Mouse (Mus musculus) ES-E14 (cell line): ENCODE measurements at regions not wholly inside any gene's neighbourhood (a gene's known extent, or its start where the extent isn't known, plus 50 kb on each side); places are given as distances from the start of the nearest gene placed in this dataset.

Experiments used
- DNase-seq: peaks from one replicate; pipeline ENCODE4 v3.0.0-alpha.2; 2013; ENCODE audit warnings: low read depth, low spot score
- H3K27ac ChIP-seq: 2 replicates; pipeline ENCODE4 v1.5.1; 2012; ENCODE audit warnings: low read depth, mild to moderate bottlenecking, low read length, moderate library complexity, mixed read lengths; ENCODE audit not compliant: poor library complexity, insufficient read depth, severe bottlenecking
- H3K36me3 ChIP-seq: 2 replicates; pipeline ENCODE4 v1.6.1; 2012; ENCODE audit warnings: mild to moderate bottlenecking, low read length, moderate library complexity, mixed read lengths; ENCODE audit not compliant: control insufficient read depth, poor library complexity, insufficient read depth, severe bottlenecking
- H3K4me1 ChIP-seq, 2 experiments: fragments of 150-350 bp in 1 of 2; sonication (generic) in 1 of 2; 2 replicates each; pipeline ENCODE4 v1.6.1; 2012; ENCODE audit warnings: low read length in 2 of 2, mild to moderate bottlenecking in 1 of 2, mixed read lengths in 1 of 2; ENCODE audit not compliant: control insufficient read depth in 2 of 2, insufficient read depth in 2 of 2, poor library complexity in 1 of 2
- H3K4me3 ChIP-seq, 2 experiments: fragments of 150-350 bp in 1 of 2; sonication (generic) in 1 of 2; 2 replicates each; pipeline ENCODE4 v1.5.1; 2012; ENCODE audit warnings: low read length in 2 of 2, low read depth in 1 of 2, mild to moderate bottlenecking in 1 of 2, mixed read lengths in 1 of 2; ENCODE audit not compliant: insufficient read depth in 1 of 2, poor library complexity in 1 of 2, severe bottlenecking in 1 of 2
- H3K9ac ChIP-seq: 2 replicates; pipeline ENCODE4 v1.6.1; 2012; ENCODE audit warnings: low read depth, mild to moderate bottlenecking, low read length, mixed read lengths; ENCODE audit not compliant: poor library complexity, insufficient read depth, severe bottlenecking
- H3K9me3 ChIP-seq: fragments of 150-350 bp; sonication (generic); 2 replicates; pipeline ENCODE4 v1.6.1; 2012; ENCODE audit warnings: low read depth, mild to moderate bottlenecking, low read length; ENCODE audit not compliant: control insufficient read depth, insufficient read depth
- CHD2 ChIP-seq: IDR thresholded peaks from 2 replicates; pipeline ENCODE4 v1.6.1; 2014; ENCODE audit warnings: mild to moderate bottlenecking, low read depth, low read length, inconsistent platforms
- HCFC1 ChIP-seq: IDR thresholded peaks from 2 replicates; pipeline ENCODE4 v1.6.1; 2012; ENCODE audit warnings: low read length, inconsistent platforms, borderline replicate concordance; ENCODE audit not compliant: insufficient read depth
- MAFK ChIP-seq: IDR thresholded peaks from 2 replicates; pipeline ENCODE4 v1.6.1; 2014; ENCODE audit warnings: mild to moderate bottlenecking, low read depth, low read length, inconsistent platforms; ENCODE audit not compliant: insufficient read depth
- ZC3H11A ChIP-seq: IDR thresholded peaks from 2 replicates; pipeline ENCODE4 v1.6.1; 2012; ENCODE audit warnings: low read depth, mild to moderate bottlenecking, inconsistent platforms, low read length, borderline replicate concordance
- ZNF384 ChIP-seq: IDR thresholded peaks from 2 replicates; pipeline ENCODE4 v1.6.1; 2012; ENCODE audit warnings: low read depth, low read length, inconsistent platforms
- in situ Hi-C, 2 experiments: fragments of 600-800 bp; cut with MboI; formaldehyde crosslinking; loops; one replicate each; pipeline ENCODE4 v1.15.1; 2025; ENCODE audit warnings: low sequenced_read_pairs in 2 of 2, inconsistent platforms in 1 of 2; ENCODE audit not compliant: unreplicated experiment in 2 of 2

DNA sequence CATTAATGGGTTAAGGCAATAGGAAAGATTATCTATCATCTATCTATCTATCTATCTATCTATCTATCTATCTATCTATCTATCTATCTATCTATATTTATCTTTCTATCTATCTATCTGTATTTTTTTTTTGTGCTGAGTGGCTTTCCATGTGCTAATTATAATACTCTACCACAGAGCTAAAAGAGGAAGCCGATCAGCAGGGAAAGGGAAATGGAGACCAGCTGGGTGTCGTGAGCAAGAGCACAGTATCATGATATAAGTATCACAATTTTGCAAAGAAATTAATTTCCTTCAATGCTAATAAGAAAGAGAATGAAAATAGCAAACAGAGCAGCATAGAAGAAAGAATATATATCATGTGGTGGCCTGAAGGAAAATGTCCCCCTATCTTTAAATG, 69.6 kb downstream of the Cldn1 start:
- Histone ChIP-seq H3K4me1 (no peaks in the 10 kb centered on the region), H3K9me3 (no peaks in the 10 kb centered on the region), H3K9ac (no peak overlapping the region), H3K36me3 (no peaks in the 10 kb centered on the region), H3K27ac (no peak overlapping the region), H3K4me3 (no peak overlapping the region)
- in situ Hi-C loops: no loop called here
- TF ChIP-seq HCFC1 (no peak), ZC3H11A (no peak), ZNF384 (no peak), CHD2 (no peak), MAFK (no peak)
- DNase-seq: no peak

DNA sequence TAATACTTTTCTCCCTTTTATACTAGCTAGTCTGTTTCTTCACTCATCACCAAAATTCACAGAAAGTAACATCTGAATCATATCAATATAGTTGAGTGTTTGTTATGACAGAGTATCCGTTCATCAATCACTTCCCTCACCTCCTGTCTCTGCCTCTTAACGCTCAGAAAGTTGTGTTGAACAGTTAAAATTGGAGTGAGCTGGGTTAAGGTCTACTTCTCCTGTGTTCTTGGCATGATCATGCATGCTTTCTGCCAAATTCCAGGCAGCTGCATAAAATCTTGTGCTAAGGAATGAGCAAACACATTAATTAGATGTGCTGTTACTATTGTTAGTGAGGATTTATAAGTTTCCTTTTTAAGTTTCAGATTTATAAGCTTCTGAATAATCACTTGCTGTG, 79.9 kb downstream of the Cldn1 start:
- H3K4me1 ChIP-seq: no peaks in the 10 kb centered on the region
- TF ChIP-seq ZNF384 (no peak), HCFC1 (no peak), CHD2 (no peak), MAFK (no peak), ZC3H11A (no peak)
- no peaks in the 10 kb centered on the region for H3K36me3 ChIP-seq
- no peaks in the 10 kb centered on the region for H3K9me3 ChIP-seq
- no peak overlapping the region for H3K27ac ChIP-seq
- no peak overlapping the region for H3K4me3 ChIP-seq
- in situ Hi-C loops: no loop called here
- no peak for DNase-seq
- no peak overlapping the region for H3K9ac ChIP-seq

DNA sequence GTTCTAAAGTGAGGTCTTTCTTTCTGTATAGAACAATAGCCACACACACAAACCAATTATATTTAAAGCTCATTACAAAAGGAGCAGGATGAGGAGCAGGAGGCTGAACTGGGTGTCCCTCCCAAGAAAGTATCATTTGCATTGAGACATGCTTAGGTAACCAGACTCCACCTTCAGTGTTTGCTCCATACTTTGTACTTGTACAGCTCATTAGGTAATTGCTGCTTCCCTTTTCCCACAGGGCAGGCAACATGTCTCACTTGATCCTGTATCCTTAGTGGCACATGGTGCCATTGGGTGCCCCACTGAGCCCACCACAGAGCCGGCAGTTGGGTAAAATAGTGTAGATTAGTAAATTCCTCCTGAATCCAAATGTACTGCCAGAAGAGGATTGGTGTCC, 86.0 kb downstream of the Cldn1 start:
- no peaks in the 10 kb centered on the region for H3K9me3 ChIP-seq
- in situ Hi-C loops: no loop called here
- no peak overlapping the region for H3K27ac ChIP-seq
- no peak overlapping the region for H3K4me3 ChIP-seq
- no peaks in the 10 kb centered on the region for H3K4me1 ChIP-seq
- DNase-seq: no peak
- no peaks in the 10 kb centered on the region for H3K36me3 ChIP-seq
- no peak overlapping the region for H3K9ac ChIP-seq
- no peak for TF ChIP-seq ZNF384
- TF ChIP-seq CHD2: no peak
- no peak for TF ChIP-seq MAFK
- TF ChIP-seq HCFC1: no peak
- no peak for TF ChIP-seq ZC3H11A

DNA sequence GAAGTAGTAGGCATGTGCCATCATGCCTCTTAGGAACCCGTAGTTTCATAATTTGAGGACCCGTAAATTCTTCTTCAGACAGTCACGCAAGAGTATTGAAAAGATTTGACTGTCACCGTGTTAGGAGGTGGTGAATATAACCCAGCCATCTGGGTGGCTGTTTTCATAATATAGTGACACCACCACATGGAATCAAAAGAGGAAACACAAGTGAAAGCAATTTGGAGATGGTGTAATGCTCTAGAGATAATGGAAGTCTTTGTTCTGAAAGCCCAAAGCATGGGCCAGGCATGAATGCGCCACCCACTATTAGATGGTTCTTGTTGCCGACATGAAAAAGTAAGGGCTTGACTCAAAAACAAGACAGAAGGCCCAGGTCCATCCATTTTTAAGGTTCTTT, 86.9 kb downstream of the Cldn1 start:
- no peak overlapping the region for H3K9ac ChIP-seq
- no peak overlapping the region for H3K4me3 ChIP-seq
- H3K27ac ChIP-seq: no peak overlapping the region
- TF ChIP-seq CHD2 (no peak), MAFK (no peak)
- H3K36me3 ChIP-seq: no peaks in the 10 kb centered on the region
- DNase-seq: no peak
- no peaks in the 10 kb centered on the region for H3K9me3 ChIP-seq
- no peaks in the 10 kb centered on the region for H3K4me1 ChIP-seq
- in situ Hi-C loops: no loop called here

DNA sequence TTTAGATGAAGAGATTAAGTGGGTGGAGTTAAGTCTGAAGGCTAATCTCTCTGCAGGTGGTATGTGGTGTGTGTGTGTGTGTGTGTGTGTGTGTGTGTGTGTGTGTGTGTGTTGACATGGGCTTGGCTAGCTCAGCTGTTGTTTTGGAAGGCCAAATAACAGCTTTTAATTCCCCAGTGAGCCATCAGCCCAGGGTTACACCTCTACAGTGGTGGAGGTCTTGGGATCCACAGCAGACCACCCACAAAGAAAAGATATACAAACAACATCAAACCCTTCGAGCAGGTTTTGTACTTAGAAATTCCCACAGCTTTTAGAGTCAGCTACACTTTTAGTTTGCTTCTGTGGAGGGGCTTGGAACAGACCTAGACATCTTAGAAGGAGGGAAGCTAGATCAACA, 89.2 kb downstream of the Cldn1 start:
- in situ Hi-C loops: no loop called here
- Histone ChIP-seq H3K36me3 (no peaks in the 10 kb centered on the region), H3K4me1 (no peaks in the 10 kb centered on the region), H3K9me3 (no peaks in the 10 kb centered on the region), H3K27ac (no peak overlapping the region), H3K9ac (no peak overlapping the region), H3K4me3 (no peak overlapping the region)
- TF ChIP-seq MAFK (no peak), CHD2 (no peak), ZNF384 (no peak), HCFC1 (no peak), ZC3H11A (no peak)
- no peak for DNase-seq
